Mouse (Mus musculus) neural tube, embryonic 14.5 days (tissue): ENCODE results near the gene Rngtt. TPM values are rescaled to one million over a fixed set of nuclear protein-coding genes. Genes with fewer than 3 reads are reported as not detected.
A peak's percentile ranks its signal among the peaks of the same experiment; 100 is the strongest.

Experiments
- ATAC-seq: fragments of 200-750 bp; cut with Nextera tagmentation; 2 replicates; pipeline ENCODE4 v1.8.0; 2017; ENCODE audit warnings: low read depth, mild to moderate bottlenecking, moderate TSS enrichment, moderate library complexity
- H3K27ac ChIP-seq: fragments of 300-500 bp; sonication (generic); 2 replicates; pipeline ENCODE4 v1.5.1; 2014; ENCODE audit warnings: low read depth, mild to moderate bottlenecking, control low read depth, low read length, moderate library complexity, mixed read lengths
- H3K27me3 ChIP-seq: fragments of 300-500 bp; sonication (generic); 2 replicates; pipeline ENCODE4 v1.6.1; 2014; ENCODE audit warnings: low read length; ENCODE audit not compliant: control insufficient read depth, insufficient read depth
- H3K36me3 ChIP-seq: fragments of 300-500 bp; sonication (generic); 2 replicates; pipeline ENCODE4 v1.6.1; 2014; ENCODE audit warnings: low read length, mixed read lengths; ENCODE audit not compliant: control insufficient read depth, insufficient read depth
- H3K4me1 ChIP-seq: fragments of 300-500 bp; sonication (generic); 2 replicates; pipeline ENCODE4 v1.6.1; 2014; ENCODE audit warnings: low read length; ENCODE audit not compliant: control insufficient read depth, insufficient read depth
- H3K4me2 ChIP-seq: fragments of 300-500 bp; sonication (generic); 2 replicates; pipeline ENCODE4 v1.6.1; 2014; ENCODE audit warnings: mild to moderate bottlenecking, low read depth, low read length, control low read depth
- H3K4me3 ChIP-seq: fragments of 300-500 bp; sonication (generic); 2 replicates; pipeline ENCODE4 v1.5.1; 2014; ENCODE audit warnings: low read depth, low read length, control low read depth, mixed read lengths
- H3K9ac ChIP-seq: fragments of 300-500 bp; sonication (generic); replicated peaks from 2 replicates; pipeline ENCODE4 v1.6.1; 2014; ENCODE audit warnings: low read depth, mild to moderate bottlenecking, control low read depth, low read length, mixed read lengths
- H3K9me3 ChIP-seq: fragments of 300-500 bp; sonication (generic); 2 replicates; pipeline ENCODE4 v1.6.1; 2016; ENCODE audit warnings: low read length; ENCODE audit not compliant: control insufficient read depth
- WGBS: fragments of 180-500 bp; shearing (Covaris S2); extraction: QIAGEN DNeasy Blood & Tissue Kit; methylation state at CpG from one replicate; pipeline ENCODE4 v1.1.7; 2014; 5-methylcytosine and 5-hydroxymethylcytosine counted together
- polyA plus RNA-seq: library from polyadenylated mRNA; unstranded; fragments of >200 nt; fragmentation: Nextera tagmentation; extraction: Ambion mirVana; gene quantifications from 2 replicates; pipeline ENCODE4 v1.2.1, GENCODE M21; 2014

Gene Rngtt
- polyA plus RNA-seq, 1 experiment from 2014 or later = 24.2 TPM

- H3K27me3 ChIP-seq = no peaks in the 10 kb centered on the region
- H3K4me3 ChIP-seq = no peak overlapping the region
- no peaks in the 10 kb centered on the region for H3K36me3 ChIP-seq
- H3K27ac ChIP-seq = no peak overlapping the region
- 92% methylated on average over 7 of the region's 7 CpGs for WGBS
- H3K9ac ChIP-seq = no peak overlapping the region
- no peak for ATAC-seq
- no peaks in the 10 kb centered on the region for H3K4me1 ChIP-seq
- no peak overlapping the region for H3K4me2 ChIP-seq
- H3K9me3 ChIP-seq = no peaks in the 10 kb centered on the region
These were observed 210.1 kb downstream of the Rngtt start for GRCm38 (mm10) chr4:33520196-33520595.

- Histone ChIP-seq H3K4me3 (no peak overlapping the region), H3K9me3 (no peaks in the 10 kb centered on the region), H3K27me3 (no peaks in the 10 kb centered on the region), H3K27ac (no peak overlapping the region), H3K4me2 (no peak overlapping the region), H3K9ac (no peak overlapping the region), H3K4me1 (no peaks in the 10 kb centered on the region), H3K36me3 (no peaks in the 10 kb centered on the region)
- ATAC-seq = no peak
- 77% methylated on average over 10 of the region's 10 CpGs for WGBS
These were observed 210.8 kb downstream of the Rngtt start for GRCm38 (mm10) chr4:33520938-33521337.

GRCm38 (mm10) chr4:33523774-33524173, 213.7 kb downstream of the Rngtt start:
- Histone ChIP-seq H3K4me1 (no peaks in the 10 kb centered on the region), H3K9ac (no peak overlapping the region), H3K4me3 (no peak overlapping the region), H3K27ac (no peak overlapping the region), H3K36me3 (no peaks in the 10 kb centered on the region), H3K9me3 (no peaks in the 10 kb centered on the region), H3K4me2 (no peak overlapping the region), H3K27me3 (no peaks in the 10 kb centered on the region)
- no peak for ATAC-seq
- 91% methylated on average over 3 of the region's 3 CpGs for WGBS

GRCm38 (mm10) chr4:33524481-33525141, 214.5 kb downstream of the Rngtt start:
- no peaks in the 10 kb centered on the region for H3K9me3 ChIP-seq
- WGBS = 76% methylated on average over 10 of the region's 10 CpGs
- H3K4me2 ChIP-seq = no peak overlapping the region
- no peaks in the 10 kb centered on the region for H3K4me1 ChIP-seq
- ATAC-seq = peak; percentile 68; the same call in 1 of the 2 replicates
- H3K27me3 ChIP-seq = no peaks in the 10 kb centered on the region
- no peak overlapping the region for H3K4me3 ChIP-seq
- no peaks in the 10 kb centered on the region for H3K36me3 ChIP-seq
- H3K27ac ChIP-seq = no peak overlapping the region
- no peak overlapping the region for H3K9ac ChIP-seq

GRCm38 (mm10) chr4:33525272-33525671, 215.2 kb downstream of the Rngtt start:
- Histone ChIP-seq H3K36me3 (no peaks in the 10 kb centered on the region), H3K9me3 (no peaks in the 10 kb centered on the region), H3K27ac (no peak overlapping the region), H3K4me3 (no peak overlapping the region), H3K4me1 (no peaks in the 10 kb centered on the region), H3K4me2 (no peak overlapping the region), H3K27me3 (no peaks in the 10 kb centered on the region), H3K9ac (no peak overlapping the region)
- ATAC-seq = no peak
- 97% methylated on average over 4 of the region's 4 CpGs for WGBS

- ATAC-seq = no peak
- WGBS = 30% methylated on average over 7 of the region's 7 CpGs
These were observed 216.0 kb downstream of the Rngtt start for GRCm38 (mm10) chr4:33526092-33526491.

GRCm38 (mm10) chr4:33526675-33527074, 216.6 kb downstream of the Rngtt start:
- Histone ChIP-seq H3K4me2 (no peak overlapping the region), H3K4me3 (no peak overlapping the region), H3K36me3 (no peaks in the 10 kb centered on the region), H3K4me1 (no peaks in the 10 kb centered on the region), H3K9ac (no peak overlapping the region), H3K27me3 (no peaks in the 10 kb centered on the region), H3K9me3 (no peaks in the 10 kb centered on the region), H3K27ac (no peak overlapping the region)
- WGBS = 41% methylated on average over 9 of the region's 9 CpGs
- ATAC-seq = no peak

More at GRCm38 (mm10) chr4:33526092-33526491, 216.0 kb downstream of the Rngtt start:
- H3K4me2 ChIP-seq = no peak overlapping the region
- no peak overlapping the region for H3K27ac ChIP-seq
- H3K9me3 ChIP-seq = no peaks in the 10 kb centered on the region
- no peaks in the 10 kb centered on the region for H3K27me3 ChIP-seq
- no peaks in the 10 kb centered on the region for H3K4me1 ChIP-seq
- no peak overlapping the region for H3K4me3 ChIP-seq
- H3K36me3 ChIP-seq = no peaks in the 10 kb centered on the region
- H3K9ac ChIP-seq = no peak overlapping the region

- Histone ChIP-seq H3K9ac (no peak overlapping the region), H3K9me3 (no peaks in the 10 kb centered on the region), H3K4me3 (no peak overlapping the region), H3K4me2 (no peak overlapping the region), H3K27ac (no peak overlapping the region), H3K4me1 (no peaks in the 10 kb centered on the region), H3K27me3 (no peaks in the 10 kb centered on the region), H3K36me3 (no peaks in the 10 kb centered on the region)
- 70% methylated on average over 8 of the region's 8 CpGs for WGBS
- no peak for ATAC-seq
These were observed 222.5 kb downstream of the Rngtt start for GRCm38 (mm10) chr4:33532596-33532995.

GRCm38 (mm10) chr4:33544755-33545576, 234.9 kb downstream of the Rngtt start:
- Histone ChIP-seq H3K27ac (no peak overlapping the region), H3K9me3 (no peaks in the 10 kb centered on the region), H3K4me3 (no peak overlapping the region), H3K4me2 (no peak overlapping the region), H3K27me3 (no peaks in the 10 kb centered on the region), H3K4me1 (peaks cover 6% of the 10 kb centered on the region; the same call in 1 of the 2 replicates), H3K36me3 (no peaks in the 10 kb centered on the region), H3K9ac (no peak overlapping the region)
- no peak; the same call in 1 of the 2 replicates for ATAC-seq
- 55% methylated on average over 13 of the region's 13 CpGs for whole genome bisulfite sequencing
